Mouse (Mus musculus) myocyte (in vitro differentiated cells): ENCODE data around the gene Cyp19a1. TPM values are rescaled to one million over a fixed set of nuclear protein-coding genes. Genes with fewer than 3 reads are reported as not detected.

ENCODE experiments used
- H3K27me3 ChIP-seq: one replicate; pipeline ENCODE4 v1.6.1; 2011; ENCODE audit not compliant: control insufficient read depth, insufficient read depth, insufficient read length
- H3K36me3 ChIP-seq: one replicate; pipeline ENCODE4 v1.6.1; 2011; ENCODE audit not compliant: control insufficient read depth, insufficient read depth
- H3K4me2 ChIP-seq: one replicate; pipeline ENCODE4 v1.6.1; 2011; ENCODE audit warnings: low read depth, control low read depth
- H3K4me3 ChIP-seq: one replicate; pipeline ENCODE4 v1.5.1; 2011; ENCODE audit warnings: mild to moderate bottlenecking, control low read depth, moderate library complexity
- H3K79me2 ChIP-seq: one replicate; pipeline ENCODE4 v1.6.1; 2011; ENCODE audit not compliant: control insufficient read depth, insufficient read depth
- H3ac ChIP-seq: one replicate; pipeline ENCODE4 v1.6.1; 2011; ENCODE audit not compliant: control insufficient read depth, insufficient read length
- CEBPB ChIP-seq: IDR thresholded peaks from 2 replicates; pipeline ENCODE4 v1.6.1; 2011; ENCODE audit warnings: mild to moderate bottlenecking, moderate library complexity; ENCODE audit not compliant: poor library complexity, insufficient read depth, severe bottlenecking
- E2F4 ChIP-seq: IDR thresholded peaks from one replicate; pipeline ENCODE4 v1.6.1; 2011; ENCODE audit warnings: mild to moderate bottlenecking, control low read depth, moderate library complexity; ENCODE audit not compliant: insufficient read depth
- MAX ChIP-seq: IDR thresholded peaks from one replicate; pipeline ENCODE4 v1.6.1; 2011; ENCODE audit warnings: low read depth, mild to moderate bottlenecking, control low read depth
- MYOD1 ChIP-seq, 3 experiments: IDR thresholded peaks; one replicate each; pipeline ENCODE4 v1.6.1; 2011; ENCODE audit warnings: control low read depth in 2 of 3, low read depth in 2 of 3, mild to moderate bottlenecking in 2 of 3, moderate library complexity in 1 of 3; ENCODE audit not compliant: insufficient read length in 2 of 3, control insufficient read depth in 1 of 3
- MYOG ChIP-seq, 3 experiments: IDR thresholded peaks; one replicate each; pipeline ENCODE4 v1.6.1; 2011; ENCODE audit warnings: control low read depth in 2 of 3, low read depth in 2 of 3, mild to moderate bottlenecking in 2 of 3; ENCODE audit not compliant: insufficient read length in 2 of 3, control insufficient read depth in 1 of 3, insufficient read depth in 1 of 3
- POLR2A ChIP-seq: IDR thresholded peaks from one replicate; pipeline ENCODE4 v1.6.1; 2011; ENCODE audit warnings: low read depth, mild to moderate bottlenecking, control low read depth, moderate library complexity; ENCODE audit not compliant: insufficient read length
- POLR2AphosphoS2 ChIP-seq: IDR thresholded peaks from one replicate; pipeline ENCODE4 v1.6.1; 2011; ENCODE audit warnings: low read depth, control low read depth; ENCODE audit not compliant: insufficient read length
- REST ChIP-seq: IDR thresholded peaks from one replicate; pipeline ENCODE4 v1.6.1; 2011; ENCODE audit warnings: mild to moderate bottlenecking, control low read depth, moderate library complexity; ENCODE audit not compliant: insufficient read depth, insufficient read length
- SRF ChIP-seq: IDR thresholded peaks from one replicate; pipeline ENCODE4 v1.6.1; 2011; ENCODE audit warnings: low read depth; ENCODE audit not compliant: control insufficient read depth, insufficient read length
- TCF12 ChIP-seq: IDR thresholded peaks from one replicate; pipeline ENCODE4 v1.6.1; 2011; ENCODE audit warnings: mild to moderate bottlenecking, control low read depth; ENCODE audit not compliant: poor library complexity, insufficient read depth, severe bottlenecking
- TCF3 ChIP-seq: IDR thresholded peaks from one replicate; pipeline ENCODE4 v1.6.1; 2011; ENCODE audit warnings: low read depth, control low read depth; ENCODE audit not compliant: insufficient read length
- USF1 ChIP-seq: IDR thresholded peaks from one replicate; pipeline ENCODE4 v1.6.1; 2011; ENCODE audit warnings: low read depth, mild to moderate bottlenecking, control low read depth, moderate library complexity
- polyA plus RNA-seq: library from polyadenylated mRNA; unstranded; fragments of >200 nt; fragmentation: generic; extraction: Trizol; gene quantifications from one replicate; pipeline ENCODE4 v1.2.1, GENCODE M21; 2012; ENCODE audit warnings: missing spikeins

Cyp19a1 gene
- polyA plus RNA-seq, 1 experiment: not detected

- Histone ChIP-seq H3K4me3 (no peak overlapping the region), H3ac (no peak overlapping the region), H3K4me2 (no peak overlapping the region), H3K79me2 (no peaks in the 10 kb centered on the region), H3K27me3 (no peaks in the 10 kb centered on the region), H3K36me3 (no peaks in the 10 kb centered on the region)
- TF ChIP-seq TCF12: no peak
- TF ChIP-seq TCF3: no peak
- no peak for TF ChIP-seq REST
These were observed 31.5 kb upstream of the Cyp19a1 start for GRCm38 (mm10) chr9:54299389-54299788.

- TF ChIP-seq REST (no peak), E2F4 (no peak), POLR2AphosphoS2 (no peak), MAX (no peak), POLR2A (no peak), USF1 (no peak), MYOD1 (IDR thresholded peaks at IDR 0.05; ENCODE audit: control insufficient read depth in 1 of 3, insufficient read length in 2 of 3, low read depth in 2 of 3) (no peak), CEBPB (no peak), MYOG (IDR thresholded peaks at IDR 0.05; ENCODE audit: control insufficient read depth in 1 of 3, insufficient read depth in 1 of 3, insufficient read length in 2 of 3, low read depth in 2 of 3) (no peak), TCF12 (no peak), TCF3 (no peak), SRF (no peak)
- Histone ChIP-seq H3K79me2 (no peaks in the 10 kb centered on the region), H3K27me3 (peaks cover 9% of the 10 kb centered on the region), H3K4me3 (no peak overlapping the region), H3K36me3 (no peaks in the 10 kb centered on the region), H3K4me2 (no peak overlapping the region), H3ac (no peak overlapping the region)
These were observed 19.9 kb upstream of the Cyp19a1 start for GRCm38 (mm10) chr9:54287804-54288203.

- H3K36me3 ChIP-seq: no peaks in the 10 kb centered on the region
- no peak for TF ChIP-seq TCF3
- no peak for TF ChIP-seq MYOD1 (IDR thresholded peaks at IDR 0.05; ENCODE audit: control insufficient read depth in 1 of 3, insufficient read length in 2 of 3, low read depth in 2 of 3)
- no peak for TF ChIP-seq POLR2AphosphoS2
- no peak within 1 kb of the TSS for H3ac ChIP-seq
- no peak within 1 kb of the TSS for H3K4me2 ChIP-seq
- H3K79me2 ChIP-seq: no peaks in the 10 kb centered on the region
- peaks cover 9% of the 10 kb centered on the region for H3K27me3 ChIP-seq
- H3K4me3 ChIP-seq: no peak within 1 kb of the TSS
These were observed 18.5 kb upstream of the Cyp19a1 start, which contains the start of gene Gldn for GRCm38 (mm10) chr9:54286331-54286987. Gene Gldn (plus strand): TSS chr9:54286486.

- Histone ChIP-seq H3K27me3 (no peaks in the 10 kb centered on the region), H3K79me2 (no peaks in the 10 kb centered on the region), H3ac (no peak overlapping the region), H3K4me2 (no peak overlapping the region), H3K4me3 (no peak overlapping the region), H3K36me3 (no peaks in the 10 kb centered on the region)
- TF ChIP-seq TCF3: no peak
- TF ChIP-seq POLR2A: no peak
- no peak for TF ChIP-seq SRF
- TF ChIP-seq CEBPB: no peak
- no peak for TF ChIP-seq E2F4
- no peak for TF ChIP-seq MAX
- no peak for TF ChIP-seq TCF12
- no peak for TF ChIP-seq MYOD1 (IDR thresholded peaks at IDR 0.05; ENCODE audit: control insufficient read depth in 1 of 3, insufficient read length in 2 of 3, low read depth in 2 of 3)
- TF ChIP-seq POLR2AphosphoS2: no peak
- no peak for TF ChIP-seq REST
- no peak for TF ChIP-seq USF1
- TF ChIP-seq MYOG (IDR thresholded peaks at IDR 0.05; ENCODE audit: control insufficient read depth in 1 of 3, insufficient read depth in 1 of 3, insufficient read length in 2 of 3, low read depth in 2 of 3): no peak
These were observed 11.2 kb upstream of the Cyp19a1 start for GRCm38 (mm10) chr9:54279046-54279589.

- no peaks in the 10 kb centered on the region for H3K79me2 ChIP-seq
- no peak for TF ChIP-seq USF1
- TF ChIP-seq TCF12: no peak
- TF ChIP-seq REST: no peak
- no peak for TF ChIP-seq MYOD1 (IDR thresholded peaks at IDR 0.05; ENCODE audit: control insufficient read depth in 1 of 3, insufficient read length in 2 of 3, low read depth in 2 of 3)
- no peak for TF ChIP-seq E2F4
- no peak for TF ChIP-seq MAX
- no peak for TF ChIP-seq POLR2AphosphoS2
- TF ChIP-seq SRF: no peak
- no peak for TF ChIP-seq POLR2A
- no peak for TF ChIP-seq CEBPB
- no peak for TF ChIP-seq MYOG (IDR thresholded peaks at IDR 0.05; ENCODE audit: control insufficient read depth in 1 of 3, insufficient read depth in 1 of 3, insufficient read length in 2 of 3, low read depth in 2 of 3)
- no peak for TF ChIP-seq TCF3
- no peak overlapping the region for H3K4me2 ChIP-seq
- no peaks in the 10 kb centered on the region for H3K27me3 ChIP-seq
- no peaks in the 10 kb centered on the region for H3K36me3 ChIP-seq
- H3K4me3 ChIP-seq: no peak overlapping the region
- no peak overlapping the region for H3ac ChIP-seq
These were observed 7.4 kb upstream of the Cyp19a1 start for GRCm38 (mm10) chr9:54275283-54275682.
